8 mouse cellular contexts compared by ENCODE assay signal in genomic region chr2:32394973-32395372, GRCm38 (mm10). TPM values are rescaled to one million over a fixed set of nuclear protein-coding genes. Genes with fewer than 3 reads are reported as not detected.
A peak's percentile ranks its signal among the peaks of the same experiment; 100 is the strongest.
DNase-seq lines count a peak whose midpoint lies in the region; ATAC-seq lines count a peak whose summit lies in the region.

No protein-coding gene starts in this region.

- DNase-seq in layer of hippocampus, postnatal 10 days (ENCODE audit: low spot score in 2 of 2), result peak; percentile 44 to 57
- DNase-seq in layer of hippocampus, adult 9-11 months, result no peak
- peak; percentile 37 for DNase-seq in T-cell, adult 2 months (ENCODE audit: low spot score)
- DNase-seq in forebrain, embryonic 11.5 days (ENCODE audit: low spot score), result peak; percentile 65
- DNase-seq in lung, postnatal 10 days, result peak; percentile 71
- no peak for DNase-seq in cerebellum, adult 8-10 months

- peak overlapping the region; percentile 76 for H3K9ac ChIP-seq in forebrain, embryonic 11.5 days (ENCODE audit: low read length)
- H3K9ac ChIP-seq in kidney, embryonic 14.5 days (ENCODE audit: low read depth, low read length), result peak overlapping the region; percentile 69
- peak overlapping the region; percentile 70; the same call in 1 of the 2 replicates for H3K9ac ChIP-seq in stomach, embryonic 14.5 days (replicated peaks; ENCODE audit: low read depth, low read length)

- 7% methylated on average over 8 of the region's 8 CpGs for WGBS in forebrain, embryonic 11.5 days
- WGBS in kidney, embryonic 14.5 days, result 5% methylated on average over 8 of the region's 8 CpGs
- 2% methylated on average over 8 of the region's 8 CpGs for WGBS in stomach, embryonic 14.5 days

- ATAC-seq in forebrain, embryonic 11.5 days (replicated peaks; ENCODE audit: low FRiP score), result 0 out of 2 replicates have a peak, but pooled peaks have one; percentile 6
- no peak for ATAC-seq in kidney, embryonic 14.5 days (ENCODE audit: low FRiP score, low TSS enrichment)
- no peak for ATAC-seq in stomach, embryonic 14.5 days (ENCODE audit: insufficient number of reproducible peaks, insufficient read depth, low FRiP score, low read depth)

- peak overlapping the region; percentile 83 for H3K4me2 ChIP-seq in forebrain, embryonic 11.5 days (ENCODE audit: low read depth, low read length, severe bottlenecking)
- H3K4me2 ChIP-seq in kidney, embryonic 14.5 days (replicated peaks; ENCODE audit: low read depth, low read length), result peak overlapping the region; percentile 70
- H3K4me2 ChIP-seq in stomach, embryonic 14.5 days (replicated peaks; ENCODE audit: low read depth, low read length), result peak overlapping the region; percentile 95

- H3K9me3 ChIP-seq in forebrain, embryonic 11.5 days (ENCODE audit: control insufficient read depth, low read length), result no peaks in the 10 kb centered on the region
- no peaks in the 10 kb centered on the region; the same call in 1 of the 2 replicates for H3K9me3 ChIP-seq in kidney, embryonic 14.5 days (ENCODE audit: control insufficient read depth, low read length)
- no peaks in the 10 kb centered on the region for H3K9me3 ChIP-seq in stomach, embryonic 14.5 days (ENCODE audit: control insufficient read depth, low read depth, low read length)

- no peaks in the 10 kb centered on the region for H3K27me3 ChIP-seq in forebrain, embryonic 11.5 days (ENCODE audit: control insufficient read depth, insufficient read depth, low read length)
- no peaks in the 10 kb centered on the region for H3K27me3 ChIP-seq in kidney, embryonic 14.5 days (ENCODE audit: control insufficient read depth, insufficient read depth, low read length)
- H3K27me3 ChIP-seq in stomach, embryonic 14.5 days (ENCODE audit: control insufficient read depth, insufficient read depth, low read length), result no peaks in the 10 kb centered on the region

- H3K27ac ChIP-seq in forebrain, embryonic 11.5 days (ENCODE audit: low read depth, low read length), result peak overlapping the region; percentile 75; the same call in 1 of the 2 replicates
- peak overlapping the region; percentile 93 for H3K27ac ChIP-seq in kidney, embryonic 14.5 days (ENCODE audit: low read depth, low read length)
- H3K27ac ChIP-seq in stomach, embryonic 14.5 days (ENCODE audit: low read length), result peak overlapping the region; percentile 84

- peak overlapping the region; percentile 80 for H3K4me3 ChIP-seq in forebrain, embryonic 11.5 days (ENCODE audit: low read depth, low read length)
- peak overlapping the region; percentile 74 for H3K4me3 ChIP-seq in kidney, embryonic 14.5 days (ENCODE audit: low read length)
- peak overlapping the region; percentile 80 for H3K4me3 ChIP-seq in stomach, embryonic 14.5 days (ENCODE audit: low read depth, low read length)

- no peaks in the 10 kb centered on the region; the same call in 1 of the 2 replicates for H3K36me3 ChIP-seq in forebrain, embryonic 11.5 days (ENCODE audit: control insufficient read depth, insufficient read depth, low read length)
- no peaks in the 10 kb centered on the region for H3K36me3 ChIP-seq in kidney, embryonic 14.5 days (ENCODE audit: control insufficient read depth, insufficient read depth, low read length)
- H3K36me3 ChIP-seq in stomach, embryonic 14.5 days (ENCODE audit: control insufficient read depth, insufficient read depth, low read length), result no peaks in the 10 kb centered on the region

- peaks cover 3% of the 10 kb centered on the region; the same call in 1 of the 2 replicates for H3K4me1 ChIP-seq in forebrain, embryonic 11.5 days (replicated peaks; ENCODE audit: control insufficient read depth, insufficient read depth, low read length)
- peaks cover 9% of the 10 kb centered on the region for H3K4me1 ChIP-seq in kidney, embryonic 14.5 days (ENCODE audit: control insufficient read depth, insufficient read depth, low read length)
- H3K4me1 ChIP-seq in stomach, embryonic 14.5 days (ENCODE audit: control insufficient read depth, insufficient read depth, low read length), result peaks cover 6% of the 10 kb centered on the region; the same call in 1 of the 2 replicates

RNA-seq across cellular contexts. Expression of gene Ptges2, which starts 0.7 kb away (rescaled TPM):
- 10 to 100 TPM; 42.0 to 42.5 TPM for total RNA-seq in layer of hippocampus, postnatal 10 days (2021)
- polyA plus RNA-seq in forebrain, embryonic 11.5 days (2014; fragmentation: Nextera tagmentation; extraction: Ambion mirVana), result 28.0 and 29.4 TPM in 2 replicates
- polyA plus RNA-seq in kidney, embryonic 14.5 days (2014; fragmentation: Nextera tagmentation; extraction: Ambion mirVana), result 32.2 and 36.4 TPM in 2 replicates
- polyA plus RNA-seq in stomach, embryonic 14.5 days (2014; fragmentation: Nextera tagmentation; extraction: Ambion mirVana), result 28.1 and 30.5 TPM in 2 replicates

RNA-seq across cellular contexts. Expression of gene Lcn2, which starts 6.9 kb away (rescaled TPM):
- total RNA-seq in layer of hippocampus, postnatal 10 days (2021), result 1 to 10 TPM; 2.4 to 2.9 TPM
- polyA plus RNA-seq in forebrain, embryonic 11.5 days (2014; fragmentation: Nextera tagmentation; extraction: Ambion mirVana), result 0.28 TPM in 1 of 2 replicates, not detected in the other
- 1.6 and 1.7 TPM in 2 replicates for polyA plus RNA-seq in kidney, embryonic 14.5 days (2014; fragmentation: Nextera tagmentation; extraction: Ambion mirVana)
- polyA plus RNA-seq in stomach, embryonic 14.5 days (2014; fragmentation: Nextera tagmentation; extraction: Ambion mirVana), result 3.7 and 6.8 TPM in 2 replicates

RNA-seq across cellular contexts. Expression of gene 1110008P14Rik, which starts 13.2 kb away (rescaled TPM):
- total RNA-seq in layer of hippocampus, postnatal 10 days (2021), result 100 to 1,000 TPM; 163 to 168 TPM
- 37.7 and 45.4 TPM in 2 replicates for polyA plus RNA-seq in forebrain, embryonic 11.5 days (2014; fragmentation: Nextera tagmentation; extraction: Ambion mirVana)
- 50.1 and 52.0 TPM in 2 replicates for polyA plus RNA-seq in kidney, embryonic 14.5 days (2014; fragmentation: Nextera tagmentation; extraction: Ambion mirVana)
- 35.0 and 46.3 TPM in 2 replicates for polyA plus RNA-seq in stomach, embryonic 14.5 days (2014; fragmentation: Nextera tagmentation; extraction: Ambion mirVana)

RNA-seq across cellular contexts. Expression of gene Dnm1, which starts 41.8 kb away (rescaled TPM):
- total RNA-seq in layer of hippocampus, postnatal 10 days (2021), result 100 to 1,000 TPM; 715 to 725 TPM
- 12.4 and 12.8 TPM in 2 replicates for polyA plus RNA-seq in forebrain, embryonic 11.5 days (2014; fragmentation: Nextera tagmentation; extraction: Ambion mirVana)
- polyA plus RNA-seq in kidney, embryonic 14.5 days (2014; fragmentation: Nextera tagmentation; extraction: Ambion mirVana), result 8.4 and 11.5 TPM in 2 replicates
- polyA plus RNA-seq in stomach, embryonic 14.5 days (2014; fragmentation: Nextera tagmentation; extraction: Ambion mirVana), result 20.5 and 22.6 TPM in 2 replicates

RNA-seq across cellular contexts. Expression of gene Ciz1, which starts 42.8 kb away (rescaled TPM):
- 10 to 100 TPM; 74.6 to 75.0 TPM for total RNA-seq in layer of hippocampus, postnatal 10 days (2021)
- polyA plus RNA-seq in forebrain, embryonic 11.5 days (2014; fragmentation: Nextera tagmentation; extraction: Ambion mirVana), result 62.6 and 69.0 TPM in 2 replicates
- 36.2 and 50.3 TPM in 2 replicates for polyA plus RNA-seq in kidney, embryonic 14.5 days (2014; fragmentation: Nextera tagmentation; extraction: Ambion mirVana)
- 44.7 and 45.4 TPM in 2 replicates for polyA plus RNA-seq in stomach, embryonic 14.5 days (2014; fragmentation: Nextera tagmentation; extraction: Ambion mirVana)

Comparison
In these comparisons a context has a peak if more than half of its experiments do, and no peak if none do; other contexts are left out.
1. DNase-seq: peak in layer of hippocampus, postnatal 10 days (2 of 2), T-cell, adult 2 months (single experiment), forebrain, embryonic 11.5 days (single experiment) and lung, postnatal 10 days (single experiment); none in layer of hippocampus, adult 9-11 months (single experiment) and cerebellum, adult 8-10 months (single experiment).
2. Peak in every context shown above with its lines, with median percentiles within 50 percentile points of each other: H3K27ac ChIP-seq, H3K4me2 ChIP-seq, H3K4me3 ChIP-seq and H3K9ac ChIP-seq.